In the genomic region with DNA sequence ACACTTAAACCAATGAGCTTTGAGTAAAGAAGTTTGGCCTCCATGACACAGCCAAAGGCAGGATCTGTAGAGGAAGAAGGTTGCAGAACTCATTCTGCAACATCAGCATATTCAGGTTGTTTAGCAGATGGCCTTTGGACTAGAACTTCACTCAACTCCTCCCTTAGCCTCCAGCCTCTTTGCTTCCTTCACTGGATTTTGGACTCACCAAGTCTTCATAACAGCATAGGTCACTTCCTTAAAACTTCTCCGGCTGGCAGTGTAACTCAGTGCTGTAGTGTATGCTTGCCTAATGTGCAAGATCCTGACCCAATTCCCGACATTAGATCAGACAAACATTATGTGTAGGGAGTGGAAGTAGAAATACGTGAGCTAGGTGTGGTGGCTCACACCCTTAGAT, we compare ENCODE assay signal across 18 mouse cellular contexts. TPM values are rescaled to one million over a fixed set of nuclear protein-coding genes. Genes with fewer than 3 reads are reported as not detected.
DNase-seq lines count a peak whose midpoint lies in the region; ATAC-seq and TF ChIP-seq lines count a peak whose summit lies in the region.
"Had no signal": no experiment of that assay in that cellular context is flagged by ENCODE, and none has a peak within 500 bp of the region (broad histone marks: within the 10 kb centered on the region; RNA-seq: fewer than 3 reads in every experiment).

No protein-coding gene starts in this region.

- H3K4me3 ChIP-seq in kidney, postnatal 0 days (replicated peaks; ENCODE audit: low read depth, low read length), result no peak overlapping the region
- no peak overlapping the region for H3K4me3 ChIP-seq in kidney, embryonic 14.5 days (ENCODE audit: low read length)
- H3K4me3 ChIP-seq in stomach, embryonic 16.5 days (replicated peaks; ENCODE audit: low read length), result no peak overlapping the region
- no peak overlapping the region for H3K4me3 ChIP-seq in hindbrain, embryonic 11.5 days (ENCODE audit: low read depth, low read length)
- H3K4me3 ChIP-seq: midbrain, embryonic 13.5 days had no signal

- ATAC-seq in kidney, postnatal 0 days (replicated peaks; ENCODE audit: low FRiP score, low read depth), result peak; percentile 77
- ATAC-seq in kidney, embryonic 14.5 days (ENCODE audit: low FRiP score, low TSS enrichment), result no peak
- peak; percentile 56; the same call in 1 of the 2 replicates for ATAC-seq in stomach, embryonic 16.5 days (ENCODE audit: insufficient read depth, low FRiP score)
- ATAC-seq in hindbrain, embryonic 11.5 days (ENCODE audit: low FRiP score), result no peak
- ATAC-seq: forebrain, embryonic 16.5 days; inflammation-experienced regulatory T-cells, adult 6 months; midbrain, embryonic 13.5 days had no signal

- H3K9ac ChIP-seq in kidney, postnatal 0 days (ENCODE audit: low read depth, low read length), result no peak overlapping the region
- H3K9ac ChIP-seq in kidney, embryonic 14.5 days (ENCODE audit: low read depth, low read length), result no peak overlapping the region
- H3K9ac ChIP-seq in stomach, embryonic 16.5 days (ENCODE audit: low read length), result no peak overlapping the region
- no peak overlapping the region for H3K9ac ChIP-seq in hindbrain, embryonic 11.5 days (ENCODE audit: low read depth, low read length)
- H3K9ac ChIP-seq: liver, embryonic 14.5 days; midbrain, embryonic 13.5 days had no signal

- H3K27ac ChIP-seq in kidney, postnatal 0 days, result 0 out of 2 replicates have a peak overlapping the region, but pooled peaks have one; percentile 20
- H3K27ac ChIP-seq in kidney, embryonic 14.5 days (ENCODE audit: low read depth, low read length), result no peak overlapping the region
- no peak overlapping the region for H3K27ac ChIP-seq in stomach, embryonic 16.5 days (ENCODE audit: low read length)
- H3K27ac ChIP-seq in hindbrain, embryonic 11.5 days (ENCODE audit: low read depth, low read length), result no peak overlapping the region
- H3K27ac ChIP-seq: liver, embryonic 14.5 days; midbrain, embryonic 13.5 days had no signal

- 80% methylated on average over 3 of the region's 3 CpGs for WGBS in kidney, postnatal 0 days
- whole genome bisulfite sequencing in kidney, embryonic 14.5 days, result 86% methylated on average over 3 of the region's 3 CpGs
- WGBS in stomach, embryonic 16.5 days, result 79% methylated on average over 3 of the region's 3 CpGs
- WGBS in hindbrain, embryonic 11.5 days, result 88% methylated on average over 3 of the region's 3 CpGs

- peak; percentile 24 for DNase-seq in kidney, postnatal 0 days (ENCODE audit: low spot score)
- DNase-seq in ZHBTc4 (ENCODE audit: low read depth, low spot score), result peak; percentile 47
- peak; percentile 32 to 50 for DNase-seq in kidney, postnatal 25 days
- no peak for DNase-seq in hindbrain, embryonic 11.5 days (ENCODE audit: low spot score)
- no peak for DNase-seq in gastrocnemius, postnatal 4 days (ENCODE audit: low spot score in 2 of 2)
- DNase-seq in retina, postnatal 1 day, result no peak
- DNase-seq: adrenal gland, postnatal 14 days; B cell, adult 2 months; cerebellum, postnatal 14 days; gastrocnemius, postnatal 25 days; lung, postnatal 14 days had no signal

- no peak for TF ChIP-seq CTCF in kidney, postnatal 0 days (IDR thresholded peaks at IDR 0.05; ENCODE audit: low read depth)

- no peak overlapping the region for H3K4me2 ChIP-seq in kidney, postnatal 0 days (ENCODE audit: low read length)
- no peak overlapping the region for H3K4me2 ChIP-seq in kidney, embryonic 14.5 days (replicated peaks; ENCODE audit: low read depth, low read length)
- no peak overlapping the region for H3K4me2 ChIP-seq in stomach, embryonic 16.5 days (ENCODE audit: low read depth, low read length)
- no peak overlapping the region for H3K4me2 ChIP-seq in hindbrain, embryonic 11.5 days (replicated peaks; ENCODE audit: low read depth, low read length)
- H3K4me2 ChIP-seq: midbrain, embryonic 13.5 days had no signal

- H3K27me3 ChIP-seq in kidney, postnatal 0 days (ENCODE audit: insufficient read depth, low read length), result no peaks in the 10 kb centered on the region
- H3K27me3 ChIP-seq in kidney, embryonic 14.5 days (ENCODE audit: control insufficient read depth, insufficient read depth, low read length), result no peaks in the 10 kb centered on the region
- H3K27me3 ChIP-seq in stomach, embryonic 16.5 days (ENCODE audit: control insufficient read depth, insufficient read depth, low read length), result no peaks in the 10 kb centered on the region
- H3K27me3 ChIP-seq in hindbrain, embryonic 11.5 days (ENCODE audit: control insufficient read depth, insufficient read depth, low read length), result no peaks in the 10 kb centered on the region

- H3K36me3 ChIP-seq in kidney, postnatal 0 days (ENCODE audit: insufficient read depth, low read length), result no peaks in the 10 kb centered on the region
- H3K36me3 ChIP-seq in kidney, embryonic 14.5 days (ENCODE audit: control insufficient read depth, insufficient read depth, low read length), result no peaks in the 10 kb centered on the region
- no peaks in the 10 kb centered on the region for H3K36me3 ChIP-seq in stomach, embryonic 16.5 days (ENCODE audit: control insufficient read depth, insufficient read depth, low read length)
- H3K36me3 ChIP-seq in hindbrain, embryonic 11.5 days (ENCODE audit: control insufficient read depth, insufficient read depth, low read length), result no peaks in the 10 kb centered on the region
- H3K36me3 ChIP-seq: G1E; midbrain, embryonic 13.5 days had no signal

- 0 out of 2 replicates have a peak, but pooled peaks cover under 1% of the 10 kb centered on the region for H3K4me1 ChIP-seq in kidney, postnatal 0 days (replicated peaks; ENCODE audit: insufficient read depth, low read length)
- H3K4me1 ChIP-seq in kidney, embryonic 14.5 days (ENCODE audit: control insufficient read depth, insufficient read depth, low read length), result peaks cover 1% of the 10 kb centered on the region; the same call in 1 of the 2 replicates
- no peaks in the 10 kb centered on the region for H3K4me1 ChIP-seq in stomach, embryonic 16.5 days (ENCODE audit: control insufficient read depth, insufficient read depth, low read length)
- 0 out of 2 replicates have a peak, but pooled peaks cover under 1% of the 10 kb centered on the region for H3K4me1 ChIP-seq in hindbrain, embryonic 11.5 days (replicated peaks; ENCODE audit: control insufficient read depth, insufficient read depth, low read length)

- H3K9me3 ChIP-seq in kidney, postnatal 0 days (replicated peaks; ENCODE audit: low read length), result no peaks in the 10 kb centered on the region
- no peaks in the 10 kb centered on the region for H3K9me3 ChIP-seq in kidney, embryonic 14.5 days (ENCODE audit: control insufficient read depth, low read length)
- H3K9me3 ChIP-seq in stomach, embryonic 16.5 days (replicated peaks; ENCODE audit: control insufficient read depth, low read length), result no peaks in the 10 kb centered on the region
- H3K9me3 ChIP-seq in hindbrain, embryonic 11.5 days (ENCODE audit: control insufficient read depth, low read length), result no peaks in the 10 kb centered on the region
- H3K9me3 ChIP-seq: G1E; midbrain, embryonic 13.5 days had no signal

RNA-seq across cellular contexts. Expression of gene Zbed4, which starts 6.1 kb away (rescaled TPM):
- polyA plus RNA-seq in kidney, postnatal 0 days (2015; fragmentation: Nextera tagmentation; extraction: Ambion mirVana), result 11.8 and 13.3 TPM in 2 replicates
- polyA plus RNA-seq in kidney, embryonic 14.5 days (2014; fragmentation: Nextera tagmentation; extraction: Ambion mirVana), result 12.4 and 26.8 TPM in 2 replicates
- polyA plus RNA-seq in stomach, embryonic 16.5 days (2015; fragmentation: Nextera tagmentation; extraction: Ambion mirVana), result 14.1 and 15.3 TPM in 2 replicates
- 38.2 and 43.1 TPM in 2 replicates for polyA plus RNA-seq in hindbrain, embryonic 11.5 days (2014; fragmentation: Nextera tagmentation; extraction: Ambion mirVana)
- total RNA-seq in gastrocnemius, postnatal 4 days (2021), result 10 to 100 TPM; 14.2 to 14.8 TPM

RNA-seq across cellular contexts. Expression of gene Brd1, which starts 11.3 kb away (rescaled TPM):
- 16.5 and 16.9 TPM in 2 replicates for polyA plus RNA-seq in kidney, postnatal 0 days (2015; fragmentation: Nextera tagmentation; extraction: Ambion mirVana)
- 26.0 and 27.2 TPM in 2 replicates for polyA plus RNA-seq in kidney, embryonic 14.5 days (2014; fragmentation: Nextera tagmentation; extraction: Ambion mirVana)
- polyA plus RNA-seq in stomach, embryonic 16.5 days (2015; fragmentation: Nextera tagmentation; extraction: Ambion mirVana), result 18.6 and 20.3 TPM in 2 replicates
- 25.2 and 29.4 TPM in 2 replicates for polyA plus RNA-seq in hindbrain, embryonic 11.5 days (2014; fragmentation: Nextera tagmentation; extraction: Ambion mirVana)
- 10 to 100 TPM; 39.5 to 44.5 TPM for total RNA-seq in gastrocnemius, postnatal 4 days (2021)

Comparison
In these comparisons a context has a peak if more than half of its experiments do, and no peak if none do; other contexts are left out.
1. ATAC-seq: peak in kidney, postnatal 0 days (single experiment) and stomach, embryonic 16.5 days (single experiment); none in kidney, embryonic 14.5 days (single experiment) and hindbrain, embryonic 11.5 days (single experiment).
2. DNase-seq: peak in kidney, postnatal 0 days (single experiment), ZHBTc4 (single experiment) and kidney, postnatal 25 days (2 of 2); none in hindbrain, embryonic 11.5 days (single experiment), gastrocnemius, postnatal 4 days (0 of 2) and retina, postnatal 1 day (single experiment).